Mouse (Mus musculus): ENCODE measurements around the gene Cadps. TPM values are rescaled to one million over a fixed set of nuclear protein-coding genes. Genes with fewer than 3 reads are reported as not detected.

Gene Cadps
- polyA plus RNA-seq, 1 experiment: 187 TPM

GRCm38 (mm10) chr14:12337998-12338809, 484.7 kb downstream of the Cadps start:
- Histone ChIP-seq H3K4me3 (ENCODE audit: insufficient read depth, low read length) (no peak overlapping the region), H3K4me1 (ENCODE audit: control insufficient read depth, insufficient read depth, low read length) (no peaks in the 10 kb centered on the region), H3K27ac (ENCODE audit: insufficient read depth, low read length) (no peak overlapping the region)
- TF ChIP-seq CTCF (IDR thresholded peaks at IDR 0.05; ENCODE audit: extremely low read depth, insufficient read depth, low read length) (no peak), POLR2A (IDR thresholded peaks at IDR 0.05; ENCODE audit: extremely low read depth, insufficient read depth, low read length) (no peak)

- Histone ChIP-seq H3K4me3 (ENCODE audit: insufficient read depth, low read length) (no peak overlapping the region), H3K4me1 (ENCODE audit: control insufficient read depth, insufficient read depth, low read length) (no peaks in the 10 kb centered on the region), H3K27ac (ENCODE audit: insufficient read depth, low read length) (no peak overlapping the region)
- TF ChIP-seq POLR2A (IDR thresholded peaks at IDR 0.05; ENCODE audit: extremely low read depth, insufficient read depth, low read length) (no peak), CTCF (IDR thresholded peaks at IDR 0.05; ENCODE audit: extremely low read depth, insufficient read depth, low read length) (no peak)
Measured at GRCm38 (mm10) chr14:12337421-12337997, 485.4 kb downstream of the Cadps start.

GRCm38 (mm10) chr14:12334925-12335324, 488.0 kb downstream of the Cadps start:
- Histone ChIP-seq H3K4me3 (ENCODE audit: insufficient read depth, low read length) (no peak overlapping the region), H3K27ac (ENCODE audit: insufficient read depth, low read length) (no peak overlapping the region), H3K4me1 (ENCODE audit: control insufficient read depth, insufficient read depth, low read length) (no peaks in the 10 kb centered on the region)
- TF ChIP-seq POLR2A (IDR thresholded peaks at IDR 0.05; ENCODE audit: extremely low read depth, insufficient read depth, low read length) (no peak), CTCF (IDR thresholded peaks at IDR 0.05; ENCODE audit: extremely low read depth, insufficient read depth, low read length) (no peak)

- Histone ChIP-seq H3K4me1 (ENCODE audit: control insufficient read depth, insufficient read depth, low read length) (no peaks in the 10 kb centered on the region), H3K4me3 (ENCODE audit: insufficient read depth, low read length) (no peak overlapping the region), H3K27ac (ENCODE audit: insufficient read depth, low read length) (no peak overlapping the region)
- TF ChIP-seq CTCF (IDR thresholded peaks at IDR 0.05; ENCODE audit: extremely low read depth, insufficient read depth, low read length) (0 out of 2 replicates have a peak, but pooled peaks have one; percentile 3), POLR2A (IDR thresholded peaks at IDR 0.05; ENCODE audit: extremely low read depth, insufficient read depth, low read length) (no peak)
Measured at GRCm38 (mm10) chr14:12333622-12334021, 489.3 kb downstream of the Cadps start.
